Mouse (Mus musculus): ENCODE measurements around the gene Tmem50b. TPM values are rescaled to one million over a fixed set of nuclear protein-coding genes. Genes with fewer than 3 reads are reported as not detected.
"Not testable (repeated sequence)": the region's sequence is repeated elsewhere in the genome, so short reads cannot be mapped to it uniquely, and the experiment has no call there.

The Tmem50b gene
- total RNA-seq, 2 experiments from 2014 or later = 84.1 to 88.0 TPM

DNA sequence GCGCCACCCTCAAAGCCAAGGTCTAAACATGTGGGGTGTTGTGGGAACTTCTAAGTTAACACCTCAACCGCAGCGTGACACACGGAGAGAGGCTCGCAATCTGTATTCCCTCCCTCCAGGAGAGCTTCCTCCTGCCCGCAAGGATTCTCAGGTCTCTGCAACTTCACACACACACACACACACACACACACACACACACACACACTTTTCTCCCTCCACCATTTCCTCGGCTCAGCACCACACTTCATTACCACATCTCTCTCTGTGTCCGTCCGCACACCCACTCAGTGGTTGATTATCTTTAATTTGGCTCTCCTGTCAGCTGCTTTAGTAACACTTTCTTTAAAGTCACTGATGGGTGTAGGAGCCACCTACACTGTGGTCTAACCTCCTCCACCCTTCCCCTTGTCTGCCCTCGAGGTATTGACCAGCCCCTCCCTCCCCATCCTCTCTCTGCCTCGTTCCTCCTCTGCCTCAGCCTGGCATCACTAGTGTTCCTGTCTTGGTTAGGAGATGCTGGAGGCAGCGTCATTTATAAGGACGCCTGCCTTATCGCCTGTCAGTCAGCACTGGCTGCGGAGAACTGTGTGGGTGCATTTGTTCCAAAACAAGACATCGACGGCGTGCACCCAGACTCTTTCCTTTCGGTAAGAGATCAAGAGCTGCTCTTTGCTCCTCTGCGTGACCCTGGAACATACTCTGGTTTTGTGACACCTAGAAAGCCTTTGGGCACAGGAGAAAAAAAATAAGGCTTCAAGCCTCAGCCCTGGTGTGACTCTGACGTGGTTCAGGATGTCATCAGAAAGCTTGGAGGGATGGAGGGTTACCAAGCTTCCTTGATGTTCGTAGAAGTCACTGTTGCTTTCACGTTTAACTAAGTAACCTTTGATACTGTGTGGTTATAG lies 64.3 kb downstream of the Tmem50b start:
- no peak for TF ChIP-seq CTCF (IDR thresholded peaks at IDR 0.05)
- intact Hi-C loops (cut with DNase I) = no loop called here
- Histone ChIP-seq H3K4me3 (no peak overlapping the region), H3K27ac (no peak overlapping the region)
- no peak for DNase-seq (ENCODE audit: extremely low spot score in 1 of 2, low spot score in 2 of 2)

DNA sequence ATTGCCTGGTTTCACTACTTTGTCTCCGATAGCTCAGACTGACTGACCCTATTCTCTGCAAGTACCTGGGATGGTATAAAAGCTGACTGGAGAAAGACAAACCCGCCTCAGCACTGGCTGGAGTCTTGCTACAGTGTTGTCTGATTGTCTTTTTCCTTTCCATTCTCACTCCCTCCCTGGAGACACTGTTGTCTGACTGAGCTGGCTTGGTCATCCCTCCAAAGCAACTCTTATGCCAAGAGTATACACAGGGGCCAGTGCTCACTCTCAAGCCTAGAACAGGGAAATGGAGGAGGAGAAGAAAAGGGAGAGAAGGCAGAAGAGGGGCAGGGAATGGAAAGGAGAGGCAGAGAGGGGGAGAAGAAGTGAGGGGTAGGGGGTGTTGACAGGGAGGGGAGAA lies 65.2 kb downstream of the Tmem50b start:
- H3K4me3 ChIP-seq = no peak overlapping the region
- intact Hi-C loops (cut with DNase I) = no loop called here
- no peak overlapping the region for H3K27ac ChIP-seq
- TF ChIP-seq CTCF (IDR thresholded peaks at IDR 0.05) = no peak
- no peak for DNase-seq (ENCODE audit: extremely low spot score in 1 of 2, low spot score in 2 of 2)

DNA sequence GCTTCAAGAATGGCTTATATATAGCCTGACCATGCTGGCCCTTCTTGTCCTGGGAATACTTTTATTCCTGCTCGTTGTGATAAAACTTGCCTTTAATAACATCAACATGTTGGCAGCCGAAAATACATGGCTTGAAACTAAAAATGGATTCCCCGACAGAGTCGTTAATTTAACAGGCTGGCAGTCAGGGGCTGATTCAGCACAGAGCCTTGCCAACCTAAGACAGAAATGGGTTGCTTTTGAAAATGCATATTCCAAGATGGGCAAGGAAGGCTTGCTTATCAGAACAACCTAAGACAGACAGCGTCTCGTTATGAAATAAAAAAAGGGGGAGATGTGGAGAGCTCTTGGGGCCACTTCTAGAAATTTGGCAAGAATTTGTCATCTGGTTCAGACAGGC lies 65.7 kb downstream of the Tmem50b start:
- H3K27ac ChIP-seq = no peak overlapping the region
- no peak overlapping the region for H3K4me3 ChIP-seq
- no peak for TF ChIP-seq CTCF (IDR thresholded peaks at IDR 0.05)
- intact Hi-C loops (cut with DNase I) = no loop called here
- DNase-seq (ENCODE audit: extremely low spot score in 1 of 2, low spot score in 2 of 2) = no peak

DNA sequence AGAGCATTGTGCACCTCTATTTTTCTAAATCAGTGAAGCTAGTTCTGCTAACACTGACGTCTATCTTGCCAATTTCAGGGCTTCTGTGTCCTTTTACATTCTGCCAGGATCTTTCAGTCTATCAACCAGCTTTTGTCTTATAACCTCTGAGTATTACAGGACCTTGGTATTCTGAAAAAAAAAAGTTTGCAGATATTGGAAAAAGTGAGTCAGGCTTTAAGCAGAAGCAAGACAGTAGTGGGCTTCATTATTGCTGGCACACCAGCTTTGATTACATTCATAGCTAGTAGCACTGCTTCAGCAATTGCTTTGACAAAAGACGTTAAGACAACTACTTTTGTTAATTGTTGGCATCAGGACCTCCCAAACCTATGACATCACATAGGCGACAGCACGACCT lies 66.8 kb downstream of the Tmem50b start:
- intact Hi-C loops (cut with DNase I); DNase-seq (ENCODE audit: extremely low spot score in 1 of 2, low spot score in 2 of 2): not testable (repeated sequence)

DNA sequence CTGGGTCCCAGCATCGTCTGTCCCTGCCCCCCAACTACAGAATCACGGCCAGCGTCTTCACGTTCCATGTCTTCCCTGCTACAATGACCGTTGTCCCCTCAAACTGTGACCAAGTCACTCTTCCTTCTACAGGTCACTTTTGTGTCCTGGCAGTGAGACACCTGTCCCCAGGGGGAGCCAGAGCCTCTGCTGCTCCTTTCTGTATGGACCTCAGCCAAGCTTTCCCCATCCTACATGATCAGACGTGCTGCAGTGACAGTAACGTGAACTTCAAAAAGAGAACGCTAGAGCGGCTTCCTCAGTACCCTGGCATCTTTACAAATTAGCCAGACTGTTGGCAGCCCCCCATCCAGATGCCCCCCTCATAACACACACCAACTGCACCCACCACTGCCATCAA lies 69.0 kb downstream of the Tmem50b start:
- intact Hi-C loops (cut with DNase I) = no loop called here
- TF ChIP-seq CTCF (IDR thresholded peaks at IDR 0.05) = no peak
- Histone ChIP-seq H3K27ac (no peak overlapping the region), H3K4me3 (no peak overlapping the region)
- no peak for DNase-seq (ENCODE audit: extremely low spot score in 1 of 2, low spot score in 2 of 2)

More for the DNA sequence above, 66.8 kb downstream of the Tmem50b start:
- H3K27ac ChIP-seq, H3K4me3 ChIP-seq: not testable (repeated sequence)

DNA sequence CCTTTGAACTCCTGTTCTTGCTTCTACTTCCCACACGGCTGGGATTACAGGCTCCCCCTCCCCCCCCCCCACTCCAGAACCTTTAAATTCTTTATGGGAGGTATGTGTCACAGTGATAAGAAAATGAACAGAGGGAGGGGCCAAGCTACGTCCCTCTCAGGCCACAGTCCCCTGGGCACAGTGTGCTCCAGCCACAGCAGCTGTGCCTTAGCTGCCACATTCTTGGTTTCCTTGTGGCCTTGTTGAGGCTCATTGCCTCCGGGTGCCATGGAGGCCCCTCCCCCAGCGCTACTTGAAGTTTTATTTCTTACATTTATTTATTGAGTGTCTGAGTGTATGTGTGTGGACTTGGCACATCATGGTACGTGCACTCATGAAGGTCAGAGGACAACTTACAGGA lies 70.1 kb downstream of the Tmem50b start:
- intact Hi-C loops (cut with DNase I) = no loop called here
- no peak for TF ChIP-seq CTCF (IDR thresholded peaks at IDR 0.05)
- no peak overlapping the region for H3K4me3 ChIP-seq
- DNase-seq (ENCODE audit: extremely low spot score in 1 of 2, low spot score in 2 of 2) = no peak
- no peak overlapping the region for H3K27ac ChIP-seq

DNA sequence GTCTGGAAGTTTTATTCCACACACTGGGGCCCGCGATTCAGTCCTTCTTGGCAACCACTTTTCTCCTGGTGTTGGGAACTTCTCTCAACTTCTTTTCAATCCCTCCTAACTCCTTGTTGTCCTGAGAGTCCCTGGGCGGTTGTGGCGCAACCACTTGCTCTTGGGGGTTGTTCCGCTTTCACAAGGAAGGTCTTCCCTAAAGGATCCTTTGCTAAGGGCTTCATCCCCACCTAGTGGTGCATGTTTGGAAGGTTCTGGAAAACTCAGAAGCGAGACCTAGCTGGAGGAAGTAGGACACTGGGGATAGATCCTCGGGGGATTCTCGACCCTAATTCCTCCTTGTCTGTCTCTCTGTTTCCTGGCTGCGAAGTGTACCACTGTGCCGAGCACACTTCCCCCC lies 70.5 kb downstream of the Tmem50b start:
- intact Hi-C loops (cut with DNase I) = no loop called here
- H3K4me3 ChIP-seq = no peak overlapping the region
- TF ChIP-seq CTCF (IDR thresholded peaks at IDR 0.05) = peak; percentile 36
- DNase-seq (ENCODE audit: extremely low spot score in 1 of 2, low spot score in 2 of 2) = no peak
- no peak overlapping the region for H3K27ac ChIP-seq

DNA sequence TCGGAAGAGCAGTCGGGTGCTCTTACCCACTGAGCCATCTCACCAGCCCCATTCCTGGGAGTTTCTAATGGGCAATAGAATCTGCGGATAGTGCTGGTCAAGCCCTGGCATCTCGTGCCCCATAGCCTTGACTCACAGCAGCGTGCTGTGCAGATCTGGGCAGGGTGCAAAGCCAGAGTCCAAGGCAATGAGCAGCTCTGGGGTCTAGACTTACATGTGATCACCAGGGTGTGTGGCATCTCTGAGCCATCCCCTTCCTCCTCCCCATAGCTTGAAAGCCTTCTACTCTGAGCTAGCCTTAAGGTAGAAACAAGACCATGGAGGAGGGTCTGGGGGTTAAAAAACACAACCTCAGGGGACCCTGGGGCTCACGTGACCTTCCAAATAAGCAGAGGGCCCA lies 71.3 kb downstream of the Tmem50b start:
- no peak for TF ChIP-seq CTCF (IDR thresholded peaks at IDR 0.05)
- intact Hi-C loops (cut with DNase I) = no loop called here
- DNase-seq (ENCODE audit: extremely low spot score in 1 of 2, low spot score in 2 of 2) = no peak
- Histone ChIP-seq H3K4me3 (no peak overlapping the region), H3K27ac (no peak overlapping the region)

Small RNA genes within 50 kb of the gene (microRNA-seq; reads per million reads assigned to microRNA genes)
- gene Mir6367 = 0 reads per million in 2 experiments

Other genes starting within 250 kb of the Tmem50b start
- gene Ifnar2, start 225.0 kb downstream of the Tmem50b start, total RNA-seq (2021) = 10 to 100 TPM; 20.2 to 20.3 TPM
- not detected for gene Gm21970, start 206.1 kb downstream of the Tmem50b start, total RNA-seq (2021)
- 1 to 10 TPM; 8.5 to 9.1 TPM for gene Il10rb, start 191.6 kb downstream of the Tmem50b start, total RNA-seq (2021)
- 10 to 100 TPM; 45.2 TPM for gene Ifnar1, start 112.6 kb downstream of the Tmem50b start, total RNA-seq (2021)
- 10 to 100 TPM; 30.0 to 32.7 TPM for gene Ifngr2, start 50.7 kb downstream of the Tmem50b start, total RNA-seq (2021)
- 1 to 10 TPM; 9.0 to 9.8 TPM for gene Dnajc28, start 21.2 kb upstream of the Tmem50b start, total RNA-seq (2021)
- gene Gart, start 49.2 kb upstream of the Tmem50b start, total RNA-seq (2021) = 10 to 100 TPM; 48.4 to 52.8 TPM
- 100 to 1,000 TPM; 221 to 228 TPM for gene Son, start 49.7 kb upstream of the Tmem50b start, total RNA-seq (2021)
- gene Donson, start 91.0 kb upstream of the Tmem50b start, total RNA-seq (2021) = 10 to 100 TPM; 23.8 to 28.9 TPM
- 100 to 1,000 TPM; 107 to 108 TPM for gene Cryzl1, start 131.2 kb upstream of the Tmem50b start, total RNA-seq (2021)
- gene Itsn1, start 131.5 kb upstream of the Tmem50b start, total RNA-seq (2021) = 100 to 1,000 TPM; 133 to 156 TPM